Mouse (Mus musculus): ENCODE measurements around the gene Med9.
"Not testable (repeated sequence)": the region's sequence is repeated elsewhere in the genome, so short reads cannot be mapped to it uniquely, and the experiment has no call there.

DNA sequence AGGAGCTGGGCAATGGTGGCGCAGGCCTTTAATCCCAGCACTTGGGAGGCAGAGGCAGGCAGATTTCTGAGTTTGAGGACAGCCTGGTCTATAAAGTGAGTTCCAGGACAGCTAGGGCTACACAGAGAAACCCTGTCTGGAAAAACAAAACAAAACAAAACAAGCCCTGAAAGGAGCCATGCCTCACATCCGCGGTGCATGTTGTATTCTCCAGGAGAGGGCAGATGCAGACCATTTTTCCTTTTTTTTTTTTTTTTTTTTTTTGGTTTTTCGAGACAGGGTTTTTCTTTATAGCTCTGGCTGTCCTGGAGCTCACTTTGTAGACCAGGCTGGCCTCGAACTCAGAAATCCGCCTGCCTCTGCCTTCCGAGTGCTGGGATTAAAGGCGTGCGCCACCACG, 3.2 kb upstream of the Med9 start:
- not testable (repeated sequence) for TF ChIP-seq CTCF, EP300 (IDR thresholded peaks at IDR 0.05; ENCODE audit: low read depth)
